Mouse (Mus musculus): ENCODE results near the gene Dnajc1. TPM values are rescaled to one million over a fixed set of nuclear protein-coding genes. Genes with fewer than 3 reads are reported as not detected.
A peak's percentile ranks its signal among the peaks of the same experiment; 100 is the strongest.

Gene Dnajc1
- total and polyA plus RNA-seq, 2 experiments, result 9.3 to 17.2 TPM

- H3K36me3 ChIP-seq (ENCODE audit: control insufficient read depth, insufficient read depth, low read length), result peaks cover 19% of the 10 kb centered on the region
- DNase-seq (ENCODE audit: extremely low read depth, low read depth, low spot score), result no peak
- TF ChIP-seq CTCF (IDR thresholded peaks at IDR 0.05; ENCODE audit: low read depth, low read length) (no peak), POLR2A (IDR thresholded peaks at IDR 0.05; ENCODE audit: extremely low read depth, insufficient read depth, low read length) (no peak)
- 83% methylated on average over 5 of the region's 5 CpGs for WGBS
- H3K27me3 ChIP-seq (ENCODE audit: control insufficient read depth, insufficient read depth, low read length), result no peaks in the 10 kb centered on the region
- H3K9ac ChIP-seq (ENCODE audit: low read depth, low read length), result no peak overlapping the region
- H3K27ac ChIP-seq (replicated peaks; ENCODE audit: insufficient read depth, low read depth, low read length), result no peak overlapping the region
- H3K4me1 ChIP-seq (ENCODE audit: control insufficient read depth, insufficient read depth, low read length), result no peaks in the 10 kb centered on the region
- no peak overlapping the region for H3K4me3 ChIP-seq (ENCODE audit: insufficient read depth, low read depth, low read length)
- no peaks in the 10 kb centered on the region for H3K79me2 ChIP-seq (ENCODE audit: control insufficient read depth, insufficient read depth, low read length)
Observed at GRCm38 (mm10) chr2:18218500-18218899, 174.1 kb downstream of the Dnajc1 start.

- no peak for DNase-seq (ENCODE audit: extremely low read depth, low read depth, low spot score)
- WGBS, result 94% methylated on average over 3 of the region's 3 CpGs
- TF ChIP-seq CTCF (IDR thresholded peaks at IDR 0.05; ENCODE audit: low read depth, low read length), result peak; percentile 4; the same call in 1 of the 2 replicates
- TF ChIP-seq POLR2A (IDR thresholded peaks at IDR 0.05; ENCODE audit: extremely low read depth, insufficient read depth, low read length), result no peak
- Histone ChIP-seq H3K27ac (replicated peaks; ENCODE audit: insufficient read depth, low read depth, low read length) (no peak overlapping the region), H3K4me1 (ENCODE audit: control insufficient read depth, insufficient read depth, low read length) (no peaks in the 10 kb centered on the region), H3K79me2 (ENCODE audit: control insufficient read depth, insufficient read depth, low read length) (no peaks in the 10 kb centered on the region), H3K9ac (ENCODE audit: low read depth, low read length) (no peak overlapping the region), H3K27me3 (ENCODE audit: control insufficient read depth, insufficient read depth, low read length) (no peaks in the 10 kb centered on the region), H3K4me3 (ENCODE audit: insufficient read depth, low read depth, low read length) (no peak overlapping the region), H3K36me3 (ENCODE audit: control insufficient read depth, insufficient read depth, low read length) (peaks cover 24% of the 10 kb centered on the region)
Observed at GRCm38 (mm10) chr2:18217867-18218266, 174.8 kb downstream of the Dnajc1 start.

- WGBS, result 87% methylated on average over 2 of the region's 2 CpGs
- no peak overlapping the region for H3K27ac ChIP-seq (replicated peaks; ENCODE audit: insufficient read depth, low read depth, low read length)
- H3K36me3 ChIP-seq (ENCODE audit: control insufficient read depth, insufficient read depth, low read length), result peaks cover 41% of the 10 kb centered on the region
- no peak for TF ChIP-seq CTCF (IDR thresholded peaks at IDR 0.05; ENCODE audit: low read depth, low read length)
- no peak for TF ChIP-seq POLR2A (IDR thresholded peaks at IDR 0.05; ENCODE audit: extremely low read depth, insufficient read depth, low read length)
- no peaks in the 10 kb centered on the region for H3K79me2 ChIP-seq (ENCODE audit: control insufficient read depth, insufficient read depth, low read length)
- no peak overlapping the region for H3K4me3 ChIP-seq (ENCODE audit: insufficient read depth, low read depth, low read length)
- no peak for DNase-seq (ENCODE audit: extremely low read depth, low read depth, low spot score)
- H3K9ac ChIP-seq (ENCODE audit: low read depth, low read length), result no peak overlapping the region
- H3K27me3 ChIP-seq (ENCODE audit: control insufficient read depth, insufficient read depth, low read length), result no peaks in the 10 kb centered on the region
- H3K4me1 ChIP-seq (ENCODE audit: control insufficient read depth, insufficient read depth, low read length), result no peaks in the 10 kb centered on the region
Observed at GRCm38 (mm10) chr2:18214031-18214430, 178.6 kb downstream of the Dnajc1 start.

- Histone ChIP-seq H3K79me2 (ENCODE audit: control insufficient read depth, insufficient read depth, low read length) (no peaks in the 10 kb centered on the region), H3K4me3 (ENCODE audit: insufficient read depth, low read depth, low read length) (no peak overlapping the region), H3K9ac (ENCODE audit: low read depth, low read length) (no peak overlapping the region), H3K27ac (replicated peaks; ENCODE audit: insufficient read depth, low read depth, low read length) (no peak overlapping the region), H3K36me3 (ENCODE audit: control insufficient read depth, insufficient read depth, low read length) (peaks cover 46% of the 10 kb centered on the region), H3K4me1 (ENCODE audit: control insufficient read depth, insufficient read depth, low read length) (no peaks in the 10 kb centered on the region), H3K27me3 (ENCODE audit: control insufficient read depth, insufficient read depth, low read length) (no peaks in the 10 kb centered on the region)
- no peak for DNase-seq (ENCODE audit: extremely low read depth, low read depth, low spot score)
- TF ChIP-seq POLR2A (IDR thresholded peaks at IDR 0.05; ENCODE audit: extremely low read depth, insufficient read depth, low read length) (no peak), CTCF (IDR thresholded peaks at IDR 0.05; ENCODE audit: low read depth, low read length) (no peak)
- 93% methylated on average over 4 of the region's 4 CpGs for WGBS
Observed at GRCm38 (mm10) chr2:18209948-18210347, 182.7 kb downstream of the Dnajc1 start.

- H3K4me1 ChIP-seq (ENCODE audit: control insufficient read depth, insufficient read depth, low read length), result no peaks in the 10 kb centered on the region
- DNase-seq (ENCODE audit: extremely low read depth, low read depth, low spot score), result no peak
- H3K27me3 ChIP-seq (ENCODE audit: control insufficient read depth, insufficient read depth, low read length), result no peaks in the 10 kb centered on the region
- WGBS, result 94% methylated on average over 7 of the region's 7 CpGs
- peaks cover 47% of the 10 kb centered on the region for H3K36me3 ChIP-seq (ENCODE audit: control insufficient read depth, insufficient read depth, low read length)
- H3K79me2 ChIP-seq (ENCODE audit: control insufficient read depth, insufficient read depth, low read length), result no peaks in the 10 kb centered on the region
- no peak for TF ChIP-seq POLR2A (IDR thresholded peaks at IDR 0.05; ENCODE audit: extremely low read depth, insufficient read depth, low read length)
- no peak for TF ChIP-seq CTCF (IDR thresholded peaks at IDR 0.05; ENCODE audit: low read depth, low read length)
- H3K4me3 ChIP-seq (ENCODE audit: insufficient read depth, low read depth, low read length), result no peak overlapping the region
- no peak overlapping the region for H3K9ac ChIP-seq (ENCODE audit: low read depth, low read length)
- H3K27ac ChIP-seq (replicated peaks; ENCODE audit: insufficient read depth, low read depth, low read length), result no peak overlapping the region
Observed at GRCm38 (mm10) chr2:18209211-18209823, 183.3 kb downstream of the Dnajc1 start.

GRCm38 (mm10) chr2:18208578-18208977 lies 184.1 kb downstream of the Dnajc1 start:
- WGBS, result 91% methylated on average over 6 of the region's 6 CpGs
- Histone ChIP-seq H3K4me1 (ENCODE audit: control insufficient read depth, insufficient read depth, low read length) (no peaks in the 10 kb centered on the region), H3K36me3 (ENCODE audit: control insufficient read depth, insufficient read depth, low read length) (peaks cover 49% of the 10 kb centered on the region), H3K79me2 (ENCODE audit: control insufficient read depth, insufficient read depth, low read length) (no peaks in the 10 kb centered on the region), H3K4me3 (ENCODE audit: insufficient read depth, low read depth, low read length) (no peak overlapping the region), H3K27ac (replicated peaks; ENCODE audit: insufficient read depth, low read depth, low read length) (no peak overlapping the region), H3K27me3 (ENCODE audit: control insufficient read depth, insufficient read depth, low read length) (no peaks in the 10 kb centered on the region), H3K9ac (ENCODE audit: low read depth, low read length) (no peak overlapping the region)
- TF ChIP-seq CTCF (IDR thresholded peaks at IDR 0.05; ENCODE audit: low read depth, low read length) (no peak), POLR2A (IDR thresholded peaks at IDR 0.05; ENCODE audit: extremely low read depth, insufficient read depth, low read length) (no peak)
- no peak for DNase-seq (ENCODE audit: extremely low read depth, low read depth, low spot score)

Data from liver, adult 2 months (tissue).